Mouse (Mus musculus) lung, embryonic 15.5 days (tissue): ENCODE measurements around the gene Sptan1. TPM values are rescaled to one million over a fixed set of nuclear protein-coding genes. Genes with fewer than 3 reads are reported as not detected.
A peak's percentile ranks its signal among the peaks of the same experiment; 100 is the strongest.

Source experiments
- ATAC-seq: fragments of 200-750 bp; cut with Nextera tagmentation; 2 replicates; pipeline ENCODE4 v1.8.0; 2017; ENCODE audit warnings: moderate number of reproducible peaks, borderline replicate concordance; ENCODE audit not compliant: low FRiP score, low TSS enrichment; ENCODE audit errors: extremely low read depth
- H3K27ac ChIP-seq: fragments of 300-500 bp; sonication (generic); 2 replicates; pipeline ENCODE4 v1.5.1; 2015; ENCODE audit warnings: moderate library complexity, mild to moderate bottlenecking, inconsistent platforms
- H3K27me3 ChIP-seq: fragments of 300-500 bp; sonication (generic); 2 replicates; pipeline ENCODE4 v1.6.1; 2015; ENCODE audit warnings: inconsistent platforms
- H3K36me3 ChIP-seq: fragments of 300-500 bp; sonication (generic); 2 replicates; pipeline ENCODE4 v1.6.1; 2015; ENCODE audit warnings: inconsistent platforms
- H3K4me1 ChIP-seq: fragments of 300-500 bp; sonication (generic); 2 replicates; pipeline ENCODE4 v1.6.1; 2015; ENCODE audit warnings: inconsistent platforms
- H3K4me2 ChIP-seq: fragments of 300-500 bp; sonication (generic); 2 replicates; pipeline ENCODE4 v1.6.1; 2015; ENCODE audit warnings: inconsistent platforms, mild to moderate bottlenecking, moderate library complexity
- H3K4me3 ChIP-seq: fragments of 300-500 bp; sonication (generic); 2 replicates; pipeline ENCODE4 v1.5.1; 2015; ENCODE audit warnings: mild to moderate bottlenecking, inconsistent platforms
- H3K9ac ChIP-seq: fragments of 300-500 bp; sonication (generic); 2 replicates; pipeline ENCODE4 v1.6.1; 2015; ENCODE audit warnings: inconsistent platforms
- H3K9me3 ChIP-seq: fragments of 300-500 bp; sonication (generic); 2 replicates; pipeline ENCODE4 v1.6.1; 2016; ENCODE audit warnings: inconsistent platforms
- WGBS: fragments of 180-500 bp; shearing (Covaris S2); methylation state at CpG from one replicate; pipeline ENCODE4 v1.1.7; 2015; 5-methylcytosine and 5-hydroxymethylcytosine counted together
- polyA plus RNA-seq: library from polyadenylated mRNA; unstranded; fragments of >200 nt; fragmentation: Nextera tagmentation; extraction: Ambion mirVana; gene quantifications from 2 replicates; pipeline ENCODE4 v1.2.1, GENCODE M21; 2015

The Sptan1 gene
- polyA plus RNA-seq, 1 experiment from 2014 or later = 102 TPM

DNA sequence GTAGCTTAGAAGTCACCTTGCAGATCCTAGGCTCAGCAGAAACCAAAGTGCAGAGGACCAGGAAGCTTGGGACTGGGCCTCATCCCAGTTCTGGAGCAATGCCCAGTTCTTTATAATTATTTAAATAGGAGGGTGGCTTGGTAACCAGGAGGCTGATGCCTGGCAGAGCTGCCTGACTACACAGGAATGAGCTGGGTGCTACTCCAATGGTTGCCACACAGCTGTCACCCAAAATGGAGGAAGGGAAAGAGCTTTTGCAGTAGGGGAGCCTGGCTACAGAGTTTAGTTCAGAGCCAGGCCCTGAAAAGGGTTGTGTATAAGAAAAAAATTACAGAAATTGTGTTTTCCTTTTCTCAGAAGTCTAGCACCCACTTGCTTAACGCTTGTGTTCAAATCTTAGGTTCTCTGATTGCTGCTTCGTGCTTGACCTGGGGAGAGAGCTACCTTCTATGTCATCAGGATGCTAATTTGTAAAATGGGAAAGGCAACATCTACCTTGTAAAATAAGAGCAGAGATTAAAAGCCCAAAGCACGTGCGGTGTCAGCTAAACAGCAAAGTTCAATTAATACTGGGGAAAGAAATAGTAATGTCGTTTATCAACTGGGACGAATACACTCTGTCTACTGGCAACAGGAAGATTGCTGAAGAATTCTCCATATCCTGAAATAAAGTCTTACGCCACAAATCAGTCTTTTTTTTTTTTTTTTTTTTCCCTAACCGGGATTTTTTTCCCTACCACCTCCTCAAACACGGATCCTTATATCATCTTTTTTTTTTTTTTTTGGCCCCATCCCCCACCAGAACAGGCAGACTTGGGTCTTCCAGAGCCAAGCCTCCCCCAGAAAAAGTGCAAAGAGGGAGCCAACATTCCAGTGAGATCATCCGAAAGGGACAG, 758 bp upstream of the Sptan1 start:
- Histone ChIP-seq H3K9ac (peak overlapping the region; percentile 57), H3K4me2 (peak overlapping the region; percentile 68), H3K9me3 (no peaks in the 10 kb centered on the region), H3K4me3 (peak overlapping the region; percentile 93), H3K27ac (peak overlapping the region; percentile 96), H3K36me3 (peaks cover 17% of the 10 kb centered on the region; the same call in 1 of the 2 replicates), H3K4me1 (peaks cover 40% of the 10 kb centered on the region), H3K27me3 (no peaks in the 10 kb centered on the region)
- 12% methylated on average over 10 of the region's 10 CpGs for WGBS
- ATAC-seq = no peak

GRCm38 (mm10) chr2:29965906-29966305, 546 bp downstream of the Sptan1 start:
- H3K9ac ChIP-seq = peak overlapping the region; percentile 93
- H3K27ac ChIP-seq = peak overlapping the region; percentile 96
- H3K4me2 ChIP-seq = peak overlapping the region; percentile 68
- H3K9me3 ChIP-seq = no peaks in the 10 kb centered on the region
- no peaks in the 10 kb centered on the region for H3K27me3 ChIP-seq
- ATAC-seq = peak; percentile 12; the same call in 1 of the 2 replicates
- peak overlapping the region; percentile 93 for H3K4me3 ChIP-seq
- peaks cover 40% of the 10 kb centered on the region for H3K4me1 ChIP-seq
- under 1% methylated on average over 40 of the region's 41 CpGs for WGBS
- H3K36me3 ChIP-seq = peaks cover 17% of the 10 kb centered on the region; the same call in 1 of the 2 replicates

GRCm38 (mm10) chr2:29966826-29967225, 1.5 kb downstream of the Sptan1 start:
- WGBS = 58% methylated on average over 2 of the region's 2 CpGs
- H3K4me3 ChIP-seq = peak overlapping the region; percentile 93
- no peaks in the 10 kb centered on the region for H3K27me3 ChIP-seq
- H3K4me2 ChIP-seq = peak overlapping the region; percentile 68
- no peak overlapping the region; the same call in 1 of the 2 replicates for H3K9ac ChIP-seq
- peaks cover 17% of the 10 kb centered on the region; the same call in 1 of the 2 replicates for H3K36me3 ChIP-seq
- H3K9me3 ChIP-seq = no peaks in the 10 kb centered on the region
- H3K27ac ChIP-seq = no peak overlapping the region
- H3K4me1 ChIP-seq = peaks cover 46% of the 10 kb centered on the region
- no peak for ATAC-seq

DNA sequence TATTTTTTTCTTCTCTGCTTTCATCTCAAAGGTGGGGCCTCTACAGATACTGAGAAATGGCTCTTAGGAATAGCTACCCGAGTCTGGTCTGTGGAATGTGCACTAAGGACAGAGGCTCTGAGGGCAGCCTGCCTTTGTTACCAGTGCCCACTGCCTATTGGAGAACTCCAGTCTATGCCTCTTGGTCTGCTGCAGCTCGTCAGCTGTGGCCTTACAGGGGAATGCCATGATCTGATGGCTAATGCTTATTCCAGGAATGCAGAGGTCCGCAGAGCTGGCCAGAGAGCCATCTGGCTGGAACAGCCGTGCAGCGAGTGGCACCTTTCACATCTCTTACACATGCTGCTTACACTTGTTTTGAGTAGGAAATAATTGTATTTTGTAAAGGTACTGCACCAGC, 2.4 kb downstream of the Sptan1 start:
- no peak overlapping the region for H3K27ac ChIP-seq
- peaks cover 17% of the 10 kb centered on the region; the same call in 1 of the 2 replicates for H3K36me3 ChIP-seq
- H3K9me3 ChIP-seq = no peaks in the 10 kb centered on the region
- no peak for ATAC-seq
- peak overlapping the region; percentile 68 for H3K4me2 ChIP-seq
- 0 out of 2 replicates have a peak overlapping the region, but pooled peaks have one; percentile 3 for H3K4me3 ChIP-seq
- no peak overlapping the region for H3K9ac ChIP-seq
- 50% methylated on average over 5 of the region's 5 CpGs for WGBS
- peaks cover 55% of the 10 kb centered on the region for H3K4me1 ChIP-seq
- H3K27me3 ChIP-seq = no peaks in the 10 kb centered on the region

- no peak overlapping the region for H3K9ac ChIP-seq
- 45% methylated on average over 5 of the region's 5 CpGs for WGBS
- H3K4me3 ChIP-seq = no peak overlapping the region
- no peak overlapping the region for H3K4me2 ChIP-seq
- H3K36me3 ChIP-seq = peaks cover 17% of the 10 kb centered on the region; the same call in 1 of the 2 replicates
- peaks cover 56% of the 10 kb centered on the region for H3K4me1 ChIP-seq
- no peaks in the 10 kb centered on the region for H3K9me3 ChIP-seq
- ATAC-seq = no peak
- H3K27me3 ChIP-seq = no peaks in the 10 kb centered on the region
- no peak overlapping the region for H3K27ac ChIP-seq
Measured at GRCm38 (mm10) chr2:29968638-29969037, 3.3 kb downstream of the Sptan1 start.

DNA sequence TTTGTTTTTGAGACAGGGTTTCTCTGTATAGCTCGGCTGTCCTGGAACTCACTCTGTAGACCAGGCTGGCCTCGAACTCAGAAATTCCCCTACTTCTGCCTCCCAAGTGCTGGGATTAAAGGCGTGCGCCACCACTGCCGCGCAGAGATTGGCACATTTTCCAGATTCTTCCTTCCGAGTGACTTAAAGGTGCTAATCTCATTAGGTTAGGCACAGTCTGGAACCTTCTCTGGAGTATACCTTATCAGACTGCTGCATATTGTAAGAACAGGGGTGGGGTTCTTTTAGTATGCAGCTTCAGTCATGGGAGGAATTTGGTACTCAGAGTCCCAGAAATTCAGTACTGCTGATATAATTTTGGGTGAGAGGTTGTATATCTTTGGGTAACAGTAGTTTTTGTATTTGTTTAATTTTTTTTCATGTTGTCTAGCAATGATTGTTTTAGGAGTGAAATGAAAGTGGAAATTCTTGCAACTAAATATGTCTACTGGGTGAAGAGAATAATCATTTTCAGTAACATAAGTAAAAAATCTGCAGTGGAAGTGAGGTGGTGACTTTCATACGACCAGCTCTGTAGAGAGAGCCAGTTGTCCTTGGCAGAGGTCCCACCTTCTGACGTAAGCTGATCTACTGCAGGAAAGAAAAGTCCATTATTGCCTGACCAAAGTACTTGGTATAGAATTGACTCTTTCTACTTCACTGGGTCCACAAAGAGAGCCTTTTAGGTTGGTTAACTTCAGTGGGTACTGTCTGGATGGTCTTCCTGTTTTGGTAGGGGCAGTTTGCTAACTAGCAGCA, 6.7 kb downstream of the Sptan1 start:
- 64% methylated on average over 9 of the region's 9 CpGs for WGBS
- no peak overlapping the region for H3K4me3 ChIP-seq
- peaks cover 41% of the 10 kb centered on the region for H3K4me1 ChIP-seq
- H3K27ac ChIP-seq = peak overlapping the region; percentile 60
- peaks cover 28% of the 10 kb centered on the region; the same call in 1 of the 2 replicates for H3K36me3 ChIP-seq
- no peak overlapping the region for H3K9ac ChIP-seq
- ATAC-seq = 0 out of 2 replicates have a peak, but pooled peaks have one; percentile 31
- H3K27me3 ChIP-seq = no peaks in the 10 kb centered on the region
- H3K9me3 ChIP-seq = no peaks in the 10 kb centered on the region
- H3K4me2 ChIP-seq = no peak overlapping the region; the same call in 1 of the 2 replicates

DNA sequence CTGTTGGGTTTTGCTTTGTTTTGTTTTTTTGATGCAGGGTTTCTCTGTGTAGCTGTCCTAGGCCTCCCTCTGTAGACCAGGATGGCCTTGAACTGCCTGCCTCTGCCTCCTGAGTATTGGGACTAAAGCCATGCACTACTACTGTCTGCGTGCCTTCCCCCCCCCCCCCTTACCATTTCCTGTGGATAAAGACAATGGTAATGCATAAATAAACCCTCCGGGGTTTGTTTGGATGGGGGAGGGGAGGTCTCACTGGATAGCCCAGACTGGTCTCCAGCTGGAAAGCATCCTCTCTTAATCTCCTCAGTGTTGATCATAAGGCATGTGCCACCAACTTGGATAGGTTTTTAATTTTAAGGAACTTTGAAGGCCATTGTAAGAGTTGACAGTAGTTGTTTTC, 8.2 kb downstream of the Sptan1 start:
- no peak overlapping the region for H3K9ac ChIP-seq
- 7% methylated on average over 2 of the region's 2 CpGs for WGBS
- H3K27ac ChIP-seq = no peak overlapping the region; the same call in 1 of the 2 replicates
- H3K36me3 ChIP-seq = peaks cover 32% of the 10 kb centered on the region
- ATAC-seq = peak; percentile 76; the same call in 1 of the 2 replicates
- H3K4me1 ChIP-seq = peaks cover 28% of the 10 kb centered on the region
- H3K4me3 ChIP-seq = no peak overlapping the region
- H3K27me3 ChIP-seq = no peaks in the 10 kb centered on the region
- no peaks in the 10 kb centered on the region for H3K9me3 ChIP-seq
- H3K4me2 ChIP-seq = no peak overlapping the region

DNA sequence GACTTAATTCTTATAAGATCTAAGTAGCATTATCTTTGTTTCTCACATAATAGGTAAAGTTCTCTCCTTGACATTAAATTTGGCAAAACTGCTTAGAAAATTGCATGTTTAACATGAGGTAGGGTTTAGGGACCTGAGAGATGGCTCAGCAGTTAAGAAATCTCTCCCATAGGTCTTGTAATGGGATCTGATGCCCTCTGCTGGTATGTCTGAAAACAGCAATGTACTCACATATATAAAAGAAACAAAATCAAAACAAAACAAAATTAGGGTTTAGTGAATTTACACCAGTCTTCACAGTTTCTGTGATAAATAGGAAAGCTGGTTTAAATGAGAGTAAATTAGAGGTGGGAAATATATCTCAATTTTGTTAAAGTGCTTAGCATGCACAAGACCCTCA, 11.9 kb downstream of the Sptan1 start:
- H3K4me2 ChIP-seq = no peak overlapping the region
- no peaks in the 10 kb centered on the region for H3K27me3 ChIP-seq
- H3K4me1 ChIP-seq = peaks cover 14% of the 10 kb centered on the region
- no peak overlapping the region for H3K9ac ChIP-seq
- H3K36me3 ChIP-seq = peaks cover 51% of the 10 kb centered on the region
- no peak overlapping the region for H3K4me3 ChIP-seq
- no peak for ATAC-seq
- no peak overlapping the region for H3K27ac ChIP-seq
- no peaks in the 10 kb centered on the region for H3K9me3 ChIP-seq

DNA sequence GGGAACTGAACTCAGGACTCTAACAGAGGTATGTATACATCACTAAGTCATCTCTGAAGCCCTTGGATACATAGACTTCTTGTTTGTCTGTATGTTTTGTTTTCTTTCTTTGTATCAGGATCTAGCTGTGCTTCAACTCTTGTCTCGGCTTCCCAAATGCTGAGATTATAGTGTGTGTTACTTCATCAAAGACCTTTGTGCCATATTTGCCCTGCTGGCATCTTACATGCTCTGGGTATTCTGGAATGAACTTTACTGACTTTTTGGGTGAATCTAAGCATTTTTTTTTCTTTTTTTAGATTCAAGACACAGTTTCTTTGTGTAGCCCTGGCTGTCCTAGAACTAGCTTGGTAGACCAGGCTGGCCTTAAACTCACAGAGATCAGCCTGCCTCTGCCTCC, 15.3 kb downstream of the Sptan1 start:
- Histone ChIP-seq H3K9me3 (no peaks in the 10 kb centered on the region), H3K27ac (no peak overlapping the region), H3K36me3 (peaks cover 78% of the 10 kb centered on the region), H3K4me2 (no peak overlapping the region), H3K4me3 (no peak overlapping the region), H3K4me1 (no peaks in the 10 kb centered on the region), H3K27me3 (no peaks in the 10 kb centered on the region), H3K9ac (no peak overlapping the region)
- 95% methylated on average over 1 of the region's 1 CpGs for WGBS
- no peak for ATAC-seq

DNA sequence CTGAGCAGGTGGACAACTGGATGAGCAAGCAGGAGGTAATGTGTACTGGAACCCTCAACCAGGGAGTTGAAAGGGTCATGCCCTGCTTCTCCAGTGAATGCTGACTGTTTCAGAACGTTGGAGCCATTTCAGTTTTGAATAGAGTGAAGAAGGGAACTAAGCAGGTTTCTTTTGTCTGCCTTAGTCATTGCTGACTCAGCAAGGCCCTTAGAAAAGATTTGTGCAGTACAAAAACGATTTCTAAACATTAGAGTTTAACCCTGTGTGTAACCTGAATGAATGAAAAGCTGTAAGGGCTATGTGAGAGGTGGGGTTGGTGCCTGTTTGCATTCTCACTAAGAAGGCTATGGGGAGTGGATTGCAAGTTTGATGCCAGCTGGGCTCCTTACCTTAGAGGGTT, 26.6 kb downstream of the Sptan1 start:
- H3K4me2 ChIP-seq = no peak overlapping the region
- 42% methylated on average over 2 of the region's 2 CpGs for WGBS
- ATAC-seq = no peak
- H3K4me1 ChIP-seq = no peaks in the 10 kb centered on the region
- H3K9ac ChIP-seq = no peak overlapping the region
- peaks cover 99% of the 10 kb centered on the region for H3K36me3 ChIP-seq
- no peak overlapping the region for H3K4me3 ChIP-seq
- no peak overlapping the region for H3K27ac ChIP-seq
- H3K9me3 ChIP-seq = no peaks in the 10 kb centered on the region
- no peaks in the 10 kb centered on the region for H3K27me3 ChIP-seq

- no peaks in the 10 kb centered on the region for H3K4me1 ChIP-seq
- no peak overlapping the region for H3K4me3 ChIP-seq
- H3K4me2 ChIP-seq = no peak overlapping the region
- H3K36me3 ChIP-seq = peaks cover 96% of the 10 kb centered on the region
- ATAC-seq = no peak
- 15% methylated on average over 1 of the region's 1 CpGs for WGBS
- no peaks in the 10 kb centered on the region for H3K9me3 ChIP-seq
- no peak overlapping the region for H3K9ac ChIP-seq
- H3K27ac ChIP-seq = no peak overlapping the region
- H3K27me3 ChIP-seq = no peaks in the 10 kb centered on the region
Measured at GRCm38 (mm10) chr2:30009101-30009500, 43.7 kb downstream of the Sptan1 start.
